Mouse (Mus musculus) forebrain, embryonic 15.5 days (tissue): Measurements from ENCODE around the gene Gm12216. TPM values are rescaled to one million over a fixed set of nuclear protein-coding genes. Genes with fewer than 3 reads are reported as not detected.
A peak's percentile ranks its signal among the peaks of the same experiment; 100 is the strongest.
"Not testable (repeated sequence)": the region's sequence is repeated elsewhere in the genome, so short reads cannot be mapped to it uniquely, and the experiment has no call there.

Source experiments
- ATAC-seq: fragments of 200-750 bp; cut with Nextera tagmentation; replicated peaks from 2 replicates; pipeline ENCODE4 v1.8.0; 2017; ENCODE audit warnings: mild to moderate bottlenecking, moderate TSS enrichment, moderate library complexity
- H3K27ac ChIP-seq: fragments of 300-500 bp; sonication (generic); replicated peaks from 2 replicates; pipeline ENCODE4 v1.5.1; 2015; ENCODE audit warnings: mild to moderate bottlenecking, inconsistent platforms
- H3K27me3 ChIP-seq: fragments of 300-500 bp; sonication (generic); 2 replicates; pipeline ENCODE4 v1.6.1; 2015; ENCODE audit warnings: inconsistent platforms
- H3K36me3 ChIP-seq: fragments of 300-500 bp; sonication (generic); 2 replicates; pipeline ENCODE4 v1.6.1; 2015; ENCODE audit warnings: mild to moderate bottlenecking, inconsistent platforms
- H3K4me1 ChIP-seq: fragments of 300-500 bp; sonication (generic); 2 replicates; pipeline ENCODE4 v1.6.1; 2015; ENCODE audit warnings: inconsistent platforms
- H3K4me2 ChIP-seq: fragments of 300-500 bp; sonication (generic); replicated peaks from 2 replicates; pipeline ENCODE4 v1.6.1; 2015; ENCODE audit warnings: mild to moderate bottlenecking, inconsistent platforms
- H3K4me3 ChIP-seq: fragments of 300-500 bp; sonication (generic); 2 replicates; pipeline ENCODE4 v1.5.1; 2015; ENCODE audit warnings: mild to moderate bottlenecking, inconsistent platforms
- H3K9ac ChIP-seq: fragments of 300-500 bp; sonication (generic); replicated peaks from 2 replicates; pipeline ENCODE4 v1.6.1; 2015; ENCODE audit warnings: mild to moderate bottlenecking, inconsistent platforms
- H3K9me3 ChIP-seq: fragments of 300-500 bp; sonication (generic); 2 replicates; pipeline ENCODE4 v1.6.1; 2016; ENCODE audit warnings: inconsistent platforms
- WGBS: fragments of 180-500 bp; shearing (Covaris S2); methylation state at CpG from one replicate; pipeline ENCODE4 v1.1.7; 2015; ENCODE audit warnings: mixed read lengths; 5-methylcytosine and 5-hydroxymethylcytosine counted together
- polyA plus RNA-seq: library from polyadenylated mRNA; unstranded; fragments of >200 nt; fragmentation: Nextera tagmentation; extraction: Ambion mirVana; gene quantifications from 2 replicates; pipeline ENCODE4 v1.2.1, GENCODE M21; 2015

Gene Gm12216
- polyA plus RNA-seq, 1 experiment from 2014 or later: not detected

DNA sequence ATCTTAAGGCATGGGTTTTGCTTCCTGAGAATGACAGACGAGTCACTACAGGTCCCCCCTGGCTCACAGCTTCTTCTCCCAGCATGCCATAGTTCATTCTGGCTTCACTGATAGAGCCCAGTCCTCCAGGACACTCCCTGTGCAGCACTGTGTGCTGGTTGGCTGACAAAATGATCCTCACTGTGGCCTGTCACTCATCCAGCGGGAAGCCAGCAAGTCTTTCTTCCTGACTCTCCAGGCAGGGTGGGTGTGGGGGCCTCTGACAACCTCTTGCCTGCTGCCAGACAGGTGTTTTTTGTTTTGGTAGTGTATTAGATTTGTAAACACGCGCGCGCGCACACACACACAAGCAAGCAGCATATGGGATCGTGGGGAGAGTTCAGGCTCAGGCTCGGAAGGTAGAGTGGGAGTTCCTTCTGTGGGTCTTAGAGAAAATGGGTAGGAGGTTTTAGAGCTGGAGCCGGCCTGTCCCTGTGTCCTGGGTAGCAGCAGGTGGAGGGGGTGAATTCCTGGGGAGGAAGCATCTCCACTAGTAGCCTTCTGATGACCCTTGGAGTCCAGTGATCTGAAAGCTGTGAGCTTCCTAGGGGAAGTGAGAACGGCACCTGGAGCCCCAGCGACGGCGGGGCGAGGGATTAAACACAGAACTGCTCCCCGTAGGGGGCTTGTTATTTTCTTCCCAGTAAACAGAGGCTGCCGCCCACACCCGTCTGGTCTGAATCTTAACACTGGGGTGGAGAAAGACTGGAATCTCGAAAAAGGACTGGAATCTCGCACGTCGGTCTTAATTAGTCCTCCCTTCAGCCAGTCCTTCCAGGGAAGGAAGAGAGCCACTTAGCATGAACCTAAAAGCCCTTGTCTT, 99.3 kb downstream of the Gm12216 start:
- Histone ChIP-seq H3K4me2 (no peak overlapping the region), H3K9ac (no peak overlapping the region)
- ATAC-seq: no peak

DNA sequence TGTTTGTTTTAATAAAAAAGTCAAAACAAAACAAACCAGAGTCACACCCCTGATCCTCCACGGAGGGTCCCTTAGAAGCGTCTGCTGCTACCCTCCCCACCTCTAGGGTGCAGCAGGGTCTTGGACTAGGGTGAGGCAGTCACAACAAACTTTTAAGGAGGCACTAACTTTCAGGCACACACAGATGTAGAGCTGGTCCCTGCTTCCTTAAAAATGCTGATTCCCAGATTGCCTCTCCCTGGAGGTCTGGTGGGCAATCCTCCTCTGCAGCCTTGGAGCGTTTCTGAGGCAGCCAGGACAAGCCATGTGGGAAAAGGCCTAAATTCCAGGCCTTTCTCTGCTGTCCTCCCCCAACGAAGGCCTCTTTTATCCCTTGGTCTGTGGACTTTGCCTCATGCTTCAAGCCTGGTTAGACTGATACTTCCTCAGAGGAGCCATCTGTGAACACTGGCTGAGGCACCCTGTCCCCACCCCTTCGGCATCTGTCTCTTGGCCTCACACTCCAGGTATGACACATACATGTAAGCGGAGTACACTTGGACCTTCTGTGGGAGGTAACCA, 100.2 kb downstream of the Gm12216 start:
- WGBS: 48% methylated on average over 6 of the region's 6 CpGs
- Histone ChIP-seq H3K27me3 (peaks cover 12% of the 10 kb centered on the region), H3K9ac (no peak overlapping the region)

More for the DNA sequence above, 99.3 kb downstream of the Gm12216 start:
- Histone ChIP-seq H3K27ac (no peak overlapping the region), H3K4me3 (no peak overlapping the region), H3K4me1 (peaks cover 30% of the 10 kb centered on the region), H3K36me3 (no peaks in the 10 kb centered on the region), H3K9me3 (no peaks in the 10 kb centered on the region), H3K27me3 (peaks cover 12% of the 10 kb centered on the region)
- 6% methylated on average over 22 of the region's 22 CpGs for WGBS

DNA sequence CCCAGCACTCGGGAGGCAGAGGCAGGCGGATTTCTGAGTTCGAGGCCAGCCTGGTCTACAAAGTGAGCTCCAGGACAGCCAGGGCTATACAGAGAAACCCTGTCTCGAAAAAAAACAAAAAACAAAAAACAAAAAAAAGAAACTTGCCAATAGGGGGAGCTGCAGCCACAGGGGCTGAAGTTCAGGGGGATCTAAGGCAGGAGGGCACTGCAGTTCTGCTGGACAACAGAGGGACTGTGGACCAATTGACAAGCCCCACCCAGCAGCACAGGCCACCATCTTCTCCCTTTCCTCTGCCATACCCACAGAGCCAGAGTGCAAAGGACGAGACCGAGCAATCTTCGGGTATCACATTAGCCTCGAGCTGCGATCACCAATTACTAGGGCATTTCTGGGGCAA, 101.0 kb downstream of the Gm12216 start:
- H3K27ac ChIP-seq, H3K9ac ChIP-seq, H3K4me3 ChIP-seq, ATAC-seq, H3K27me3 ChIP-seq, H3K36me3 ChIP-seq, H3K9me3 ChIP-seq, H3K4me2 ChIP-seq: not testable (repeated sequence)
- WGBS: 84% methylated on average over 9 of the region's 9 CpGs
- H3K4me1 ChIP-seq: peaks cover 20% of the 10 kb centered on the region

More for the DNA sequence above, 100.2 kb downstream of the Gm12216 start:
- no peak overlapping the region for H3K4me3 ChIP-seq
- no peak for ATAC-seq
- no peaks in the 10 kb centered on the region for H3K36me3 ChIP-seq
- no peak overlapping the region for H3K27ac ChIP-seq
- no peak overlapping the region for H3K4me2 ChIP-seq
- H3K9me3 ChIP-seq: no peaks in the 10 kb centered on the region
- H3K4me1 ChIP-seq: peaks cover 28% of the 10 kb centered on the region

DNA sequence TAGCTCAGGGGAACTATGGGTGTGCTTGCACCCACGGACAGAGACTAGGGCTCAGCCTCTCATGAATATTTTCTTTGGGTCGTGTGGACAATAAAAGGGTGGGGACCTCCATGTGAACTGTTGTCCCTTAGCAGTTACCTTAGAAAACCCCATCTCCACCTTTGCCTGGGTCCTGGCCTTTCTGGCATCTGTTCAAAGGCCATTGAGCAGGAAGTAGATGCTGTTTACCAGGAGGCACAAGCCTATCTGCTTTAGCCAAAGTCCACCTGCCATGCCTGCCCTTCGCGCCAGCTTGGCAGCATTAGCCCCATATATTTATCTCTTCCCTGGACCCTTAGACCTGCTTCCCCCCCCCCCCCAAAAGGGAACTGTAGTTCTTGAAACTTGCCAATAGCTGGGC, 101.4 kb downstream of the Gm12216 start:
- peaks cover 6% of the 10 kb centered on the region; the same call in 1 of the 2 replicates for H3K27me3 ChIP-seq
- H3K27ac ChIP-seq: no peak overlapping the region
- H3K36me3 ChIP-seq: no peaks in the 10 kb centered on the region
- 93% methylated on average over 4 of the region's 4 CpGs for WGBS
- no peaks in the 10 kb centered on the region for H3K9me3 ChIP-seq
- H3K9ac ChIP-seq: no peak overlapping the region
- H3K4me3 ChIP-seq: no peak overlapping the region
- peaks cover 15% of the 10 kb centered on the region for H3K4me1 ChIP-seq
- H3K4me2 ChIP-seq: no peak overlapping the region
- no peak for ATAC-seq

DNA sequence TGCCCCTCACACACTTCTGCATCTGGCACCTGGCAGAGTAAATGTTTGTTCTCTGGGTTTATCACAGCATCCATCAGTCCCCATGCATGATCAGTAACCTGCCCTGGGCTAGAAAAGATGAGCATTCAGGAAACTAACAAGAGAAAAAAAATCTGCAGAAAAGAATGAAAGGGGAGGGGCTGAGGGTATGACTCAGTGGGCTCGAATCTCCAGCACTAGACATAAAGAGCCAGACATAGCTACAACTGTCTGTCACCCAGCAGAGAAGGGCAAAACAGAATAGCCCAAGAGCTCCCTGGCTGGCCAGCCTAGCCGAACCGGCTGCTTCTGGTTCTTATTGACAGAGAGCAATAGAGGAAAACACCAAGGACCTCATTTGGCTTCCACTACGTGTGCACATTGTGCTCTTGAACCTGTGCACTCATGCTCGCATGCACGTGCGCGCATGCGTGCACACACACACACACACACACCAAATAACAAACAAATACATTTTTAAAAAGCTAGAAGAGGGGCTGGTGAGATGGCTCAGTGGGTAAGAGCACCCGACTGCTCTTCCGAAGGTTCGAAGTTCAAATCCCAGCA, 104.0 kb downstream of the Gm12216 start:
- H3K27me3 ChIP-seq: no peaks in the 10 kb centered on the region
- H3K9me3 ChIP-seq: no peaks in the 10 kb centered on the region
- H3K4me1 ChIP-seq: peaks cover 7% of the 10 kb centered on the region
- H3K4me3 ChIP-seq: no peak overlapping the region
- H3K9ac ChIP-seq: no peak overlapping the region
- no peaks in the 10 kb centered on the region for H3K36me3 ChIP-seq
- ATAC-seq: no peak
- 83% methylated on average over 12 of the region's 12 CpGs for WGBS
- no peak overlapping the region for H3K27ac ChIP-seq
- H3K4me2 ChIP-seq: no peak overlapping the region

DNA sequence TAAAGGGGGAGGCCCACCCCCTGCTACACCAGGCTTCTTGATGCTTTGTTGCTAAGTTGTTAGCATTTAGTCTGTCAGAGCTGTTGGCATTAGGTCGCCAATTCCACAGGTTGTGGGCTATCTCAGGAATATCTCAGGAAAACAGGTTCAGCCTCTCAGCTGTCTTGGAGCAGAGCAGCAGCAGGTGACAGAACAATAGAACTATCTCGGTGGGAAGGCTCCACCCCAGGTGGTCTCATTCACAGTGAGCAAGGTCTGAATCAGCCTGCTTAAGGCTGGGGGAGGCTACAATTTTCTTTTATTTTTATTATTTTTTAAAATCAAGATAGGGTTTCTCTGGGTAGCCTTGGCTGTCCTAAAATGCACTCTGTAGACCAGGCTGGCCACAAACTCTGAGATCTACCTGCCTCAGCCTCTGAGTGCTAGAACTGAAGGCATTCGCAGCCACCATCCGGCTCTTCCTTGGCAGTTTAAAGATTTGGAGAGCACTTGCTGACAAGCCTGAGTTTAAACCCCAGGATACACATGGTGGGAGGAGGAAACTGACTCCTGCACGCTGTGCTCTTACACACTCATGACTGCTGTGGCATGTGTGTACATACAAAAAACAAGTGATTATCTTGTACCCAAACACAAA, 109.2 kb downstream of the Gm12216 start:
- H3K36me3 ChIP-seq: no peaks in the 10 kb centered on the region
- no peak overlapping the region for H3K4me2 ChIP-seq
- no peaks in the 10 kb centered on the region for H3K4me1 ChIP-seq
- no peak overlapping the region for H3K4me3 ChIP-seq
- WGBS: 43% methylated on average over 5 of the region's 5 CpGs
- H3K27me3 ChIP-seq: no peaks in the 10 kb centered on the region
- no peak overlapping the region for H3K9ac ChIP-seq
- no peaks in the 10 kb centered on the region for H3K9me3 ChIP-seq
- ATAC-seq: no peak
- no peak overlapping the region for H3K27ac ChIP-seq

DNA sequence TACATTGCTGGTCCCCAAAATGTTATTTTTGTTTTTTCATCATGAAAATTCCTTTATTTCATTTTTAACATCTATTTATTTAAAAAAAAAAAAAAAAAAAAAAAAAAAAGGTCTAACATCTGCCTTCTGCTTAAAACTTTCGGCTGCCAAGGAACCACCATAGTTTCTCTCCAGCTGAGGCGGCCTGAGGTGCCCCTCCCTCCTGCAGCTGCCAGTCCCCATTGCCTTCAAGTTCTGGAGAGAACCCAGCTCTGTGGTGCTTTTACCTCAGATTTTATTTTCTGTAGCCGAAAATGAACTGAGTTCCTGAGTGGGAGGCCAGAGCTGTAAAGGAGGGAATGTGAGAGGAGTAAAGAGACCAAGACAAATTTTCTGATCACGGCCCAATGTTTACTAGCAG, 109.8 kb downstream of the Gm12216 start:
- H3K4me1 ChIP-seq: no peaks in the 10 kb centered on the region
- H3K36me3 ChIP-seq: no peaks in the 10 kb centered on the region
- no peak for ATAC-seq
- no peaks in the 10 kb centered on the region for H3K9me3 ChIP-seq
- no peak overlapping the region for H3K27ac ChIP-seq
- H3K9ac ChIP-seq: no peak overlapping the region
- no peaks in the 10 kb centered on the region for H3K27me3 ChIP-seq
- no peak overlapping the region for H3K4me2 ChIP-seq
- H3K4me3 ChIP-seq: no peak overlapping the region
- 66% methylated on average over 4 of the region's 4 CpGs for WGBS

DNA sequence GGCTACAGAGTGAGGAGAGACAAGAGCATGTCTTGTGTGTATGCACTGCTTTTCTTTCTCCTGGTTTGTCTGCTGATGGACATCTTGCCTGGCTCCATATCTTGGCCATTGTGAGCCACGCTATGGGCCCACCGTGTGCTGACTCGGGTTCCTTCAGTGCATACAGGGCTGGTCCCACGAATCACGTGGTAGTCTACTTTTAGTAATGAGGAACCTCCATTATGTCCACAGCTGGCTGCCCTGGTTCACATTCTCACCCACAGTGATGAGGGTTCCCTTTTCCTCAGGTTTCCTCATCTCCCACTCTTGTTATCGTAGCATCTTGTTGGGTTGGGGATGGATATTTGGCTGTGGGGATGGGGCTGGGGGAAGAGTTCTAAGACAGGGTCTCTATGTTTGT, 110.4 kb downstream of the Gm12216 start:
- H3K9ac ChIP-seq: no peak overlapping the region
- no peak for ATAC-seq
- 93% methylated on average over 6 of the region's 6 CpGs for WGBS
- H3K4me3 ChIP-seq: no peak overlapping the region
- no peaks in the 10 kb centered on the region for H3K36me3 ChIP-seq
- H3K27me3 ChIP-seq: 0 out of 2 replicates have a peak, but pooled peaks cover under 1% of the 10 kb centered on the region
- no peak overlapping the region for H3K27ac ChIP-seq
- H3K9me3 ChIP-seq: no peaks in the 10 kb centered on the region
- H3K4me1 ChIP-seq: no peaks in the 10 kb centered on the region
- no peak overlapping the region for H3K4me2 ChIP-seq

DNA sequence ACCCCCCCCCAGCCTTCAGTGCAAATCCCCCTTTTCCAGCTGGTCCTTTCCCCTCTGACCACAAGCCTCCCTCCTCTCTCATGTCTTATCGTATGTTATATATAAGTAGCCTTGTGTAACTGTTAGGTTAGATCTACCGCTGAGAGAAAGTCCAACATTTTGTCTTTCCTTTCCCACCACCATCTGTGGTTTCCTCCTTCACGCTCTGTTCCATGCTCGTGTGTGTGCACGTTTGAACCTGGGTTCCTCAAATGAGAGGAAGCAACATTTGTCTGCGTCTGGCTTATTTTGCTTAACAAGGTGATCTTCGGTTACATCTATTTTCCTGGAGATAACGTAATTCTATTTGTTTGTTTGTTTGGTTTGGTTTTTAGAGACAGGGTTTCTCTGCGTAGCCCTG, 111.1 kb downstream of the Gm12216 start:
- no peak overlapping the region for H3K4me3 ChIP-seq
- H3K9me3 ChIP-seq: no peaks in the 10 kb centered on the region
- H3K4me2 ChIP-seq: no peak overlapping the region
- no peak overlapping the region for H3K27ac ChIP-seq
- WGBS: 92% methylated on average over 9 of the region's 9 CpGs
- H3K4me1 ChIP-seq: no peaks in the 10 kb centered on the region
- ATAC-seq: no peak
- 0 out of 2 replicates have a peak, but pooled peaks cover 3% of the 10 kb centered on the region for H3K27me3 ChIP-seq
- H3K36me3 ChIP-seq: no peaks in the 10 kb centered on the region
- no peak overlapping the region for H3K9ac ChIP-seq

DNA sequence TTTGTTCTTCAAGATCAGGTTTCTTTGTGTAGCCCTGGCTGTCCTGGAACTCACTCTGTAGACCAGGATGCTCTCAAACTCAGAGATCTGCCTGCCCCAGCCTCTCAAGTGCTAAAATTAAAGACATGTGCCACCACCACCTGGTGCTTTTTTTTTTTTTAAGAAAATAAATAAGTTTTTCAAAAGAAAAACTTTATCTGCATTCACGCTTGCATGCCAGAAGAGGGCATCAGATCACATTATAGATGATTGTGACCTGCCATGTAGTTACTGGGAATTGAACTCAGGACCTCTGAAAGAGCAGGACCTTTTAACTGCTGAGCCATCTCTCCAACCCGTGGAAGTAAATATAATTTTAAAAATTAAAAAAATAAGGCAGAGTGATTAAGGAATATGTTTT, 113.8 kb downstream of the Gm12216 start:
- Histone ChIP-seq H3K9ac (no peak overlapping the region), H3K4me3 (no peak overlapping the region), H3K9me3 (no peaks in the 10 kb centered on the region), H3K27ac (no peak overlapping the region), H3K27me3 (0 out of 2 replicates have a peak, but pooled peaks cover 3% of the 10 kb centered on the region), H3K4me2 (no peak overlapping the region), H3K36me3 (no peaks in the 10 kb centered on the region), H3K4me1 (no peaks in the 10 kb centered on the region)
- WGBS: 93% methylated on average over 2 of the region's 2 CpGs
- no peak for ATAC-seq

DNA sequence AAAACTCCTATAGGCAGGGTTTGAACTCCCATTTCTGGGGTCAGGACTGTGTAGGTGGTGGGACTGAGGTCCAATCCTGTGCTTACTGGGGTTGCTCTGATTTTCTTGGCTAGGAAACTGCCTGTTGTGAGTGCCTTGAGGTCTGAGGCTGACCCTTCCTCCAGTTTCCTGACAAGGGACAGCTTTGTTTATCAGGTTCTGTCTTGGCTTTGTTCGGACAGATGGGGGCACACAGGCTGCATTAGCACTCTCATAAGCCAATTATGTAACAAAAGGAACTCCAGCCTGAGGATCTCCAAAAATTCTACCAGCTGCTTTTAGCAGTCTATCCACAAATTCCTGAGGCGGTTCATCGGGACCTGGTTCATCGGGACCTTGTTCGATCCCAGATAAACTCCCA, 116.7 kb downstream of the Gm12216 start:
- H3K4me3 ChIP-seq: no peak overlapping the region
- H3K36me3 ChIP-seq: no peaks in the 10 kb centered on the region
- H3K9me3 ChIP-seq: no peaks in the 10 kb centered on the region
- 1% methylated on average over 5 of the region's 5 CpGs for WGBS
- H3K9ac ChIP-seq: no peak overlapping the region
- H3K4me1 ChIP-seq: no peaks in the 10 kb centered on the region
- no peak overlapping the region for H3K4me2 ChIP-seq
- no peak for ATAC-seq
- no peak overlapping the region for H3K27ac ChIP-seq
- H3K27me3 ChIP-seq: 0 out of 2 replicates have a peak, but pooled peaks cover 3% of the 10 kb centered on the region

DNA sequence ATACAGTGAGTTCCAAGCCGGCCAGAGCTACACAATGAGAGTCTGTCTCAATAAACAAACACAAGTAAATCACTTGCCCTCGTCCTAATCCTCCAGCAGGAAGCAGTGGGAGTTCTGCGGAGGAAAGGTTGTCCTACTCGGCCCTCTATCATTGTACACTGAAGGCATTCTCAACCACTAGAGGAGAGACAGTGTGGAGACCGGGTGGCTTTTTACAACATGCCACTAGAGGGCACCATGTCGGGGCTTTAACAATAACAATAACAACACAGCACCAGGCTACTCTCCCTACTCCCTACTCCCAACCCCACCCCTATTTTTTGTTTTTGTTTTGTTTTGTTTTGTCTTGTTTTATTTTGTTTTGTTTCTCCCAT, 121.5 kb downstream of the Gm12216 start:
- H3K4me1 ChIP-seq: no peaks in the 10 kb centered on the region
- no peak overlapping the region for H3K9ac ChIP-seq
- no peak overlapping the region for H3K27ac ChIP-seq
- no peaks in the 10 kb centered on the region for H3K9me3 ChIP-seq
- no peak overlapping the region for H3K4me3 ChIP-seq
- peak; percentile 23; the same call in 1 of the 2 replicates for ATAC-seq
- no peak overlapping the region for H3K4me2 ChIP-seq
- H3K36me3 ChIP-seq: no peaks in the 10 kb centered on the region
- H3K27me3 ChIP-seq: no peaks in the 10 kb centered on the region
- 41% methylated on average over 6 of the region's 6 CpGs for WGBS
